Mouse (Mus musculus): Measurements from ENCODE around the gene Plin4.
A peak's percentile ranks its signal among the peaks of the same experiment; 100 is the strongest.
"Not testable (repeated sequence)": the region's sequence is repeated elsewhere in the genome, so short reads cannot be mapped to it uniquely, and the experiment has no call there.

Plin4 gene

GRCm38 (mm10) chr17:56102927-56103326, 6.7 kb downstream of the Plin4 start:
- no peak for DNase-seq (ENCODE audit: low read depth, low spot score)

DNA sequence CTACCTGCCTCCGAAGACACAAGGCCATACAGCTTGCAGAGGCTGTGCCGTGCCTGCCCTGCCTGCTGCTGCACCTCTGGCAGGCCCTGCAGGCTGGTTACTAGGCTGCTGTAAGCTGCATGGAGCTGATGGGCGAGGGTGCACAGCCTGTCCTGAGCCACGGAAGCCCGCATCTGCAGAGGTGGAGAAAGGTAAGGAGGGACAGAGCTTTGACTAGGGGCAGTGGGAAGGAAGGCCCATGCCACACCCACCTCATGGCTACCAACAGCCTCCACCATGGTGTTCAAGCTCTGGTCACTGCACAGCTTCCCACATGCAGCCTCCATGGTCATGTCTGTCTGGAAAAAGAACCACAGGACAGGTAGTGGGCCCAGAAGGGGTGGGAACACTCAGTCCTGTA, 7.4 kb downstream of the Plin4 start:
- DNase-seq (ENCODE audit: low read depth, low spot score): no peak

GRCm38 (mm10) chr17:56100811-56101210, 8.8 kb downstream of the Plin4 start:
- DNase-seq (ENCODE audit: low read depth, low spot score): no peak

GRCm38 (mm10) chr17:56098711-56099572, 10.7 kb downstream of the Plin4 start:
- DNase-seq (ENCODE audit: low read depth, low spot score): no peak

GRCm38 (mm10) chr17:56098180-56098579, 11.4 kb downstream of the Plin4 start:
- DNase-seq (ENCODE audit: low read depth, low spot score): no peak

- DNase-seq (ENCODE audit: low read depth, low spot score): no peak
Measured at GRCm38 (mm10) chr17:56096883-56097282, 12.7 kb downstream of the Plin4 start.

GRCm38 (mm10) chr17:56092794-56093193, 16.8 kb downstream of the Plin4 start:
- no peak for DNase-seq (ENCODE audit: low read depth, low spot score)

- no peak for DNase-seq (ENCODE audit: low read depth, low spot score)
Measured at GRCm38 (mm10) chr17:56092312-56092711, 17.3 kb downstream of the Plin4 start.

- peak; percentile 52 for DNase-seq (ENCODE audit: low read depth, low spot score)
Measured at GRCm38 (mm10) chr17:56080781-56081585, 28.6 kb downstream of the Plin4 start.

- DNase-seq (ENCODE audit: low read depth, low spot score): no peak
Measured at GRCm38 (mm10) chr17:56079921-56080320, 29.7 kb downstream of the Plin4 start.

DNA sequence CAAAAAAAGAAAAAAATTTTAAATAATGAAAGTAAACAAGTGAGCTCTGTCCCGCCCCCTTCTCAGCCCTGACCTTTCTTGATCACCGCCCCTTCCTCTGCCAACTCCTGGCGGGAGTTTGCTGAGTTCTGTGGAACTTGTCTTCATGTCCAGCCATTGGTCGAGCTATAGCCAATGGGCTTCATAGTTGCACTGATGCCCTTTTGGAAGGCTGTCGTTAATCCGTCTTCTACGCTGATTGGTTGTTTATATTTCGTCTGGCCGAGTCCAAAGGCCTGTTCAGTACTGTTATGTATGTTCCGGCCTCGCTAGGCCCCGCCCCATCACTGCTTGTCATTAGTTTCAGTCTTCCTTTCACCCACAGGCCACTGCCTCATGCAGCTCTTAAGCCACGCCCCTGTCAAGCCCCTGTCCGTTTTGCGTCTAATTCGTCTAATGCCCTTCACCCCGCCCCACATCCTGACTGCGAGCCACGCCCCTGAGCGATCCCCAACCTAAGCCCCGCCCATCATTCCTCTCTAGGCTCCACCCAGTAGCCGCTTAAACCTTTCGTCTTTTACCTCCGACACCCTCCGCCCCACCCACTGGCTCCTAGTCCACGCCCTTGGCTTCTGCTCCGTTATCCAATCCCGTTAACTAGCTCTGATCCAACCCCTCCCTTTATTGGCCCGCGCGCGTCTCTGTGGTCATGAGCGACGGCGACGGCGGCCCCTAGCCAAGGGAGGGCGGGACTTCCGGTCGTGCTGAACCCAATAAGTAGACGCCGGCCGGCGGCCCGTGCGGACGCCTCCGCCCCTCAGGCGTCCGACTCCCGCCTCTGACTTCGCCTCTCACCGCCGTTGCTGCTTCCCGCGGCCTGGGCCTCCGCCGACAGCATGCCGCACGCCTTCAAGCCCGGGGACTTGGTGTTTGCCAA, 30.5 kb downstream of the Plin4 start, which contains the start of gene Hdgfl2:
TSS of gene Hdgfl2 (plus strand) at position 755 of the 916 bp plus-strand sequence.
- peak; percentile 99 for DNase-seq (ENCODE audit: low read depth, low spot score)

DNA sequence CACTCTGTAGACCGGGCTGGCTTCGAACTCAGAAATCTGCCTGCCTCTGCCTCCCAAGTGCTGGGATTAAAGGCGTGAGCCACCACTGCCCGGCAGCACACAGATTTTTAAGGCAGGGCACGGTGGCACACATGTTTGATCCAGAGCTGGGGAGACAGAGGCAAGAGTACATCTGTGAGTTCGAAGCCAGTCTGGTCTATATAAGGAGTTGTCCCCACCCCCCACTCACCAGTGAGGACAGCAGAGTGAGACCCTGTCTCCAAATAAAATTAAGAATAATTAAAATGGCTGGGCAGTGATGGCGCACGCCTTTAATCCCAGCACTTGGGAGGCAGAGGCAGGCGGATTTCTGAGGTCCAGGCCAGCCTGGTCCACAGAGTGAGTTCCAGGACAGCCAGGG, 31.2 kb downstream of the Plin4 start:
- DNase-seq (ENCODE audit: low read depth, low spot score): not testable (repeated sequence)

GRCm38 (mm10) chr17:56077523-56077922, 32.1 kb downstream of the Plin4 start:
- no peak for DNase-seq (ENCODE audit: low read depth, low spot score)

DNA sequence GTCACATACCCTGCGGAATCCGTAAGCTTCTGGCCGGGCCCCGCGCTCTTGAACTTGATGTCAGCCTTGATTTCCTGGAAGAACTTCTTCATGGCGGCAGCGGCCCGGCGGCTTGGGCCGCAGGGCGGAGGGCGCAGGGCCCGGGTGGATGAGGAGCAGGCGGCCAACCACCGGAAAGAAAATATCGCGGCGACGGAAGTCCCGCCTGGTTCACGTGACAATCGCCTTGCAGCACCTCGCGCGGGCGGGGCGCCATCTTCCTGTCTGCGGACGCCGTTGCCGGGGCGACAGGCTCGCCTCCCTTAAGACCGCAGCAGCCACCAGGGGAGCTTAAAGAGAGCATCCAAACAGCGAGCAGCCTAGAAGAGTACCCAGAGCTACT, 34.8 kb downstream of the Plin4 start, which contains the start of gene Ubxn6:
TSS of gene Ubxn6 (minus strand) at position 202 of the 382 bp plus-strand sequence.
- peak; percentile 92 for DNase-seq (ENCODE audit: low read depth, low spot score)

GRCm38 (mm10) chr17:56074097-56074826, 35.3 kb downstream of the Plin4 start:
- peak; percentile 72 for DNase-seq (ENCODE audit: low read depth, low spot score)

DNA sequence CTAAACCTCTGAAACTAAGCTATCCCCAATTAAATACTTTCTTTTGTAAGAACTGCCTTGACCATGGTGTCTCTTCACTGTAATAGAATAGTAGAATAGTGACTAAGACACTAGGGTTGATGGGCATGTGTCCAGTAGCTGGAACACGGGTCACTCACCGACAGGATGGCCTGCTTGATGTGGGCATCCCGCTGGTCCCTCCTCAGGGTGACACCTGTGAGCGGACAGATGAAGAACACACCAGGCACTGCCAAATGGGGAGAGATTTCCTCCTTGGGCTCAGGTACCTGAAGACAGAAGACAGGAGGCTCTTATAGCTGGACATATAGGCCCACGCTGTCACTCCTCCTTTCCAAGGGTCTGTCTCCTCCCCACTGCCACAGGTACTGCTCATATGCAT, 37.4 kb downstream of the Plin4 start:
- DNase-seq (ENCODE audit: low read depth, low spot score): no peak

GRCm38 (mm10) chr17:56071126-56071525, 38.5 kb downstream of the Plin4 start:
- DNase-seq (ENCODE audit: low read depth, low spot score): no peak

- DNase-seq (ENCODE audit: low read depth, low spot score): no peak
Measured at GRCm38 (mm10) chr17:56069066-56069465, 40.5 kb downstream of the Plin4 start.

DNA sequence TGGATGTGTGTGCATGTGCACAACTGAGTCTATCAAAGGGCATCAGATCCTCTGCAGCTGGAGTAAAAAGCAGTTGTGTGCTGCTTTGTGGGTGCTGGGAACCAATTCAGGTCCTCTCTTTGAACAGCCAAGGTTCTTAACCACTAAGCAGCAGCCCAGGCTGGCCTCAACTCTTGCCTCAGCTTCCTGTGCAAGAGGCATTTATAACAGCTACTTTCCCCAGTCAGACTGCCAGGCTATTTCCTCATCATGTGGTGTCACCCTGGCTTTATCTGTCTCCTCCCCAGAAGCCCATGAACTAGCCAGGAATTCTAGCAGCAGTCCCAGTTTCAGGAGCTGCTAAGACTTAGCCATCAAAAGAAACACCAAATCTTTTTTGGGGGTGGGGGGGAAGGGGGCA, 43.2 kb downstream of the Plin4 start:
- no peak for DNase-seq (ENCODE audit: low read depth, low spot score)

DNA sequence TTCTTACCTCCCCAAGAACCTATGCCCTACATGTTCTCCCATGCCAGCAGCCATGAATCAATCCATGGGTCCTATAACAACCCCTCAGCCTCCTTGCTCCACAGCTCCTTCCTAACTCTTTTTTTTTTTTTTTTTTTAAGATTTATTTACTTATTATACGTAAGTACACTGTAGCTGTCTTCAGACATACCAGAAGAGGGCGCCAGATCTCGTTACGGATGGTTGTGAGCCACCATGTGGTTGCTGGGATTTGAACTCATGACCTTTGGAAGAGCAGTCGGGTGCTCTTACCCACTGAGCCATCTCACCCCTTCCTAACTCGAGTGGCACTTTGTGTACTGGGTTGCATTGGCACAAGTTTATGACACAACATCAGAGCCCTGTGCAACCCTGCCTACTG, 43.9 kb downstream of the Plin4 start:
- not testable (repeated sequence) for DNase-seq (ENCODE audit: low read depth, low spot score)

- no peak for DNase-seq (ENCODE audit: low read depth, low spot score)
Measured at GRCm38 (mm10) chr17:56062081-56062480, 47.5 kb downstream of the Plin4 start.
